ENCODE assay signal across 10 mouse cellular contexts in genomic region chr11:23261490-23261889, GRCm38 (mm10). TPM values are rescaled to one million over a fixed set of nuclear protein-coding genes. Genes with fewer than 3 reads are reported as not detected.
A peak's percentile ranks its signal among the peaks of the same experiment; 100 is the strongest.
DNase-seq lines count a peak whose midpoint lies in the region; ATAC-seq and TF ChIP-seq lines count a peak whose summit lies in the region.
"Had no signal": no experiment of that assay in that cellular context is flagged by ENCODE, and none has a peak within 500 bp of the region (broad histone marks: within the 10 kb centered on the region; RNA-seq: fewer than 3 reads in every experiment).

No protein-coding gene starts in this region.

- 54% methylated on average over 3 of the region's 3 CpGs for WGBS in liver, embryonic 14.5 days (ENCODE audit: insufficient replicate concordance)
- 63% methylated on average over 3 of the region's 3 CpGs for WGBS in liver, embryonic 12.5 days (ENCODE audit: insufficient replicate concordance)

- H3K4me1 ChIP-seq in liver, embryonic 14.5 days (replicated peaks; ENCODE audit: control insufficient read depth in 2 of 2, insufficient read depth in 2 of 2, low read length in 1 of 2): peaks cover 16 to 26% of the 10 kb centered on the region in 2 experiments
- H3K4me1 ChIP-seq in liver, embryonic 12.5 days: peaks cover 40% of the 10 kb centered on the region

- H3K9ac ChIP-seq in liver, embryonic 14.5 days (replicated peaks): no peak overlapping the region
- H3K9ac ChIP-seq in liver, embryonic 12.5 days: no peak overlapping the region
- H3K9ac ChIP-seq: forebrain, embryonic 12.5 days had no signal

- DNase-seq in adrenal gland, postnatal 14 days: peak; percentile 41
- no peak for DNase-seq in adrenal gland, postnatal 25 days
- no peak for DNase-seq in liver, embryonic 14.5 days (ENCODE audit: low read depth in 3 of 3, low spot score in 3 of 3)
- peak; percentile 37 for DNase-seq in A20 (ENCODE audit: low read depth, low spot score)
- DNase-seq in ZHBTc4 (ENCODE audit: low read depth, low spot score): peak; percentile 78
- no peak for DNase-seq in spleen, postnatal 10 days (ENCODE audit: low spot score in 2 of 2)

- H3K4me3 ChIP-seq in liver, embryonic 14.5 days (ENCODE audit: insufficient read depth in 1 of 2, low read depth in 2 of 2, low read length in 2 of 2): no peak overlapping the region
- no peak overlapping the region for H3K4me3 ChIP-seq in liver, embryonic 12.5 days
- H3K4me3 ChIP-seq: forebrain, embryonic 12.5 days; megakaryocyte, embryonic 14.5 days had no signal

- no peak overlapping the region for H3K4me2 ChIP-seq in liver, embryonic 14.5 days (ENCODE audit: low read depth)
- H3K4me2 ChIP-seq in liver, embryonic 12.5 days: no peak overlapping the region
- H3K4me2 ChIP-seq: forebrain, embryonic 12.5 days had no signal

- no peak for TF ChIP-seq EP300 in liver, embryonic 14.5 days (IDR thresholded peaks at IDR 0.05; ENCODE audit: low read depth)

- H3K27ac ChIP-seq in liver, embryonic 14.5 days: no peak overlapping the region
- no peak overlapping the region for H3K27ac ChIP-seq in liver, embryonic 12.5 days
- H3K27ac ChIP-seq: forebrain, embryonic 12.5 days had no signal

- H3K27me3 ChIP-seq in liver, embryonic 14.5 days (ENCODE audit: control insufficient read depth, insufficient read depth, low read length): no peaks in the 10 kb centered on the region
- no peaks in the 10 kb centered on the region for H3K27me3 ChIP-seq in liver, embryonic 12.5 days (replicated peaks)
- H3K27me3 ChIP-seq: forebrain, embryonic 12.5 days; megakaryocyte, embryonic 14.5 days had no signal

- peaks cover 49% of the 10 kb centered on the region for H3K36me3 ChIP-seq in liver, embryonic 14.5 days (replicated peaks; ENCODE audit: control insufficient read depth, insufficient read depth, low read depth)
- peaks cover 73% of the 10 kb centered on the region for H3K36me3 ChIP-seq in liver, embryonic 12.5 days

- TF ChIP-seq CTCF in liver, embryonic 14.5 days (IDR thresholded peaks at IDR 0.05; ENCODE audit: low read depth): peak; percentile 45; the same call in 1 of the 2 replicates

- ATAC-seq in liver, embryonic 14.5 days (ENCODE audit: insufficient read depth): no peak
- no peak for ATAC-seq in liver, embryonic 12.5 days
- ATAC-seq in monocyte, adult 5-6 weeks (replicated peaks; ENCODE audit: insufficient number of reproducible peaks, low FRiP score, low TSS enrichment, poor library complexity, severe bottlenecking): no peak

- H3K9me3 ChIP-seq in liver, embryonic 14.5 days (ENCODE audit: control insufficient read depth, low read length): no peaks in the 10 kb centered on the region
- H3K9me3 ChIP-seq in liver, embryonic 12.5 days (replicated peaks): no peaks in the 10 kb centered on the region
- H3K9me3 ChIP-seq: forebrain, embryonic 12.5 days; megakaryocyte, embryonic 14.5 days had no signal

RNA-seq across cellular contexts. Expression of gene Xpo1, which starts 5.6 kb away (rescaled TPM):
- total RNA-seq in adrenal gland, postnatal 14 days (2021): 76.8 and 79.1 TPM in 2 replicates
- total RNA-seq in adrenal gland, postnatal 25 days (2021): 75.0 and 75.3 TPM in 2 replicates
- polyA plus RNA-seq in liver, embryonic 14.5 days (2012; rRNA removed): 15.6 and 25.7 TPM in 2 replicates
- 50.3 and 56.3 TPM in 2 replicates for polyA plus RNA-seq in liver, embryonic 14.5 days (2014; fragmentation: Nextera tagmentation; extraction: Ambion mirVana)
- polyA plus RNA-seq in liver, embryonic 12.5 days (2016; fragmentation: Nextera tagmentation; extraction: Ambion mirVana): 104 TPM in 2 replicates
- total RNA-seq in monocyte, adult 5-6 weeks (2017): 199 to 255 TPM (median 205 TPM) in 3 replicates

RNA-seq across cellular contexts. Expression of gene Usp34, which starts 45.2 kb away (rescaled TPM):
- total RNA-seq in adrenal gland, postnatal 14 days (2021): 60.7 and 62.4 TPM in 2 replicates
- 67.5 and 72.9 TPM in 2 replicates for total RNA-seq in adrenal gland, postnatal 25 days (2021)
- polyA plus RNA-seq in liver, embryonic 14.5 days (2012; rRNA removed): 6.3 and 9.9 TPM in 2 replicates
- 11.1 and 12.4 TPM in 2 replicates for polyA plus RNA-seq in liver, embryonic 14.5 days (2014; fragmentation: Nextera tagmentation; extraction: Ambion mirVana)
- 10.7 and 14.4 TPM in 2 replicates for polyA plus RNA-seq in liver, embryonic 12.5 days (2016; fragmentation: Nextera tagmentation; extraction: Ambion mirVana)
- total RNA-seq in monocyte, adult 5-6 weeks (2017): 42.1 to 86.7 TPM (median 46.2 TPM) in 3 replicates

Comparison
In these comparisons a context has a peak if more than half of its experiments do, and no peak if none do; other contexts are left out.
1. DNase-seq: peak in adrenal gland, postnatal 14 days (single experiment), A20 (single experiment) and ZHBTc4 (single experiment); none in adrenal gland, postnatal 25 days (single experiment), liver, embryonic 14.5 days (0 of 3) and spleen, postnatal 10 days (0 of 2).